Mouse (Mus musculus): ENCODE results near the gene 1700057G04Rik.

GRCm38 (mm10) chr9:92293560-92294548, 15.3 kb upstream of the 1700057G04Rik start:
- TF ChIP-seq POLR2A (IDR thresholded peaks at IDR 0.05; ENCODE audit: low read depth, low read length), result no peak
- no peak for TF ChIP-seq CTCF (IDR thresholded peaks at IDR 0.05; ENCODE audit: extremely low read depth, insufficient read length, insufficient replicate concordance, low read depth, low read length)

Measured in small intestine, adult 2 months (tissue).